Mouse (Mus musculus): Measurements from ENCODE around the gene Derl3. TPM values are rescaled to one million over a fixed set of nuclear protein-coding genes. Genes with fewer than 3 reads are reported as not detected.

Gene Derl3
- total and polyA plus RNA-seq, 2 experiments from 2014 or later = 0.41 TPM; not detected in 1

GRCm38 (mm10) chr10:75942736-75943477 lies 49.7 kb downstream of the Derl3 start, which contains the start of gene Vpreb3:
Gene Vpreb3 (plus strand): TSS chr10:75943057.
- ATAC-seq (ENCODE audit: insufficient read depth, low read depth) (no peak), DNase-seq (ENCODE audit: low spot score) (no peak)
- Histone ChIP-seq H3K9ac (replicated peaks; ENCODE audit: low read depth, low read length) (no peak within 1 kb of the TSS), H3K4me2 (ENCODE audit: low read depth, low read length) (no peak within 1 kb of the TSS), H3K27ac (ENCODE audit: low read depth) (no peak within 1 kb of the TSS), H3K4me3 (ENCODE audit: low read depth, low read length) (no peak within 1 kb of the TSS), H3K4me1 (ENCODE audit: control insufficient read depth, insufficient read depth) (peaks cover 15% of the 10 kb centered on the region; the same call in 1 of the 2 replicates), H3K9me3 (replicated peaks; ENCODE audit: control insufficient read depth, low read length) (no peaks in the 10 kb centered on the region), H3K36me3 (replicated peaks; ENCODE audit: control insufficient read depth, insufficient read depth, low read length) (no peaks in the 10 kb centered on the region), H3K27me3 (ENCODE audit: control insufficient read depth, insufficient read depth, low read length) (no peaks in the 10 kb centered on the region)
- TF ChIP-seq CTCF (IDR thresholded peaks at IDR 0.05; ENCODE audit: low read depth) (no peak), EP300 (IDR thresholded peaks at IDR 0.05; ENCODE audit: low read depth) (no peak)
- WGBS = 74% methylated on average over 15 of the region's 15 CpGs

DNA sequence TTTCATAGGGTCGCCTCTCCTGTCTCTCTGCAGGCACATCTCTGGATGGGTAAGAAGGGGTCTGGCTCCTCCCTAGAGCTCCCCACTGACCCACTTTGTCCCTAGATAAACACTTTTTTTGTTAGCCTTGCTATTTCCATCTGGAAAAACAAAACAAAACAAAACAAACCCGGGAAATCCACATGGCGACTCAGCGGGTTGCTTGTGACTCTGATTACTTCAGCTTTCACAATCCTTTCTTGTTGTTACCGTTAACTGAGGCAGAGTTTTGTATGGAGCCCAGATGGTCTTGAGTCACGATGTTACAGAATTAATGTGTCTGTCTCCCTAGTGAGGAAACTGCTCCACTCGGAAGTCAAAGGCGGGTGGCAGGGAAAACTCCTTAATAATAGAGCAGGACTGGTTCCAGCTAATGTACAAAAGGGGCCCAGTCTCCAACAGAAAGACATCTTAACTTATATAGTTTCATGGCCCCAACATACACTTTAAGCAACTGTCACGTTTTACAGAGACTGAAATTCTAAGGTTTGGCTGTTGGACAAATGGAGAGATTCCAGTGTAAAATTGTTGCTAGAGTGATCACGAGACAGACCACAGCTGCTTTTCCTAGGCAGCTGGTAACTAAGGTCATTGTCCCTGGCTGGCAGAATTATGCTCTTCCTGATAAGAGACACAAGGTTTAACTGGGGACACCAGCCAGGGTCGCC lies 51.0 kb downstream of the Derl3 start:
- ATAC-seq (ENCODE audit: insufficient read depth, low read depth) (no peak), DNase-seq (ENCODE audit: low spot score) (no peak)
- Histone ChIP-seq H3K9ac (replicated peaks; ENCODE audit: low read depth, low read length) (no peak overlapping the region; the same call in 1 of the 2 replicates), H3K36me3 (replicated peaks; ENCODE audit: control insufficient read depth, insufficient read depth, low read length) (no peaks in the 10 kb centered on the region), H3K27ac (ENCODE audit: low read depth) (no peak overlapping the region), H3K9me3 (replicated peaks; ENCODE audit: control insufficient read depth, low read length) (no peaks in the 10 kb centered on the region), H3K4me1 (ENCODE audit: control insufficient read depth, insufficient read depth) (peaks cover 10% of the 10 kb centered on the region; the same call in 1 of the 2 replicates), H3K4me2 (ENCODE audit: low read depth, low read length) (no peak overlapping the region), H3K4me3 (ENCODE audit: low read depth, low read length) (no peak overlapping the region), H3K27me3 (ENCODE audit: control insufficient read depth, insufficient read depth, low read length) (no peaks in the 10 kb centered on the region)
- no peak for TF ChIP-seq EP300 (IDR thresholded peaks at IDR 0.05; ENCODE audit: low read depth)
- TF ChIP-seq CTCF (IDR thresholded peaks at IDR 0.05; ENCODE audit: low read depth) = no peak
- 34% methylated on average over 11 of the region's 11 CpGs for WGBS

DNA sequence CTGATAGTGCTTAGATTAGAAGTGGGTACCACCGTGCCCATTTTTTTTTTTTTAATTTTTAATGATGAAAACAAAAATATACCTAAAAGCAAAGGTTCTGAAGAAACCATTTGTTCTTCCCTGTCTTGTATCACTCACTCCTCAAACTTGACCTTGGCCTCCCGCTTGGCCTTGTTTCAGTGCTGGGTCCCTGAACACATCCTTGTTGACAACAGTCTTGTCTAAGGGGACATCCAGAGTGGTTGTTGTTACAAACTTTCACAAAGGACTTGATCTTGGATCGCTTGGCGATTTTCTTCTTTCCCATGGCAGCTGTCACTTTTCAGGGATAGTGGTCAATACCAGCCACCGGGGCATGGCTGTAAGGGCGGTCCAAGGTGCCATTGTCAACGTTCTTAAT lies 52.0 kb downstream of the Derl3 start:
- 86% methylated on average over 7 of the region's 7 CpGs for WGBS
- no peak overlapping the region for H3K4me3 ChIP-seq (ENCODE audit: low read depth, low read length)
- ATAC-seq (ENCODE audit: insufficient read depth, low read depth) (no peak), DNase-seq (ENCODE audit: low spot score) (no peak)
- no peaks in the 10 kb centered on the region for H3K27me3 ChIP-seq (ENCODE audit: control insufficient read depth, insufficient read depth, low read length)
- peaks cover 10% of the 10 kb centered on the region; the same call in 1 of the 2 replicates for H3K4me1 ChIP-seq (ENCODE audit: control insufficient read depth, insufficient read depth)
- H3K9ac ChIP-seq (replicated peaks; ENCODE audit: low read depth, low read length) = no peak overlapping the region
- no peak for TF ChIP-seq CTCF (IDR thresholded peaks at IDR 0.05; ENCODE audit: low read depth)
- no peak for TF ChIP-seq EP300 (IDR thresholded peaks at IDR 0.05; ENCODE audit: low read depth)
- H3K9me3 ChIP-seq (replicated peaks; ENCODE audit: control insufficient read depth, low read length) = no peaks in the 10 kb centered on the region
- H3K27ac ChIP-seq (ENCODE audit: low read depth) = no peak overlapping the region
- no peak overlapping the region for H3K4me2 ChIP-seq (ENCODE audit: low read depth, low read length)
- H3K36me3 ChIP-seq (replicated peaks; ENCODE audit: control insufficient read depth, insufficient read depth, low read length) = no peaks in the 10 kb centered on the region

Other genes with a start within 250 kb of the Derl3 start
- gene Susd2, start 249.4 kb upstream of the Derl3 start, total RNA-seq (2014; rRNA removed; ENCODE audit: low replicate concordance) = 6.1 and 7.9 TPM in 2 replicates
- gene Susd2, start 249.4 kb upstream of the Derl3 start, polyA plus RNA-seq (2015; fragmentation: Nextera tagmentation; extraction: Ambion mirVana) = 3.6 and 4.1 TPM in 2 replicates
- 44.1 and 194 TPM in 2 replicates for gene Cabin1, start 129.1 kb upstream of the Derl3 start, total RNA-seq (2014; rRNA removed; ENCODE audit: low replicate concordance)
- gene Cabin1, start 129.1 kb upstream of the Derl3 start, polyA plus RNA-seq (2015; fragmentation: Nextera tagmentation; extraction: Ambion mirVana) = 13.8 and 14.0 TPM in 2 replicates
- gene Ddt, start 120.0 kb upstream of the Derl3 start, total RNA-seq (2014; rRNA removed; ENCODE audit: low replicate concordance) = 66.7 and 83.0 TPM in 2 replicates
- gene Ddt, start 120.0 kb upstream of the Derl3 start, polyA plus RNA-seq (2015; fragmentation: Nextera tagmentation; extraction: Ambion mirVana) = 82.1 and 84.8 TPM in 2 replicates
- not detected in 2 replicates for gene Gm20441, start 112.5 kb upstream of the Derl3 start, total RNA-seq (2014; rRNA removed; ENCODE audit: low replicate concordance)
- gene Gm20441, start 112.5 kb upstream of the Derl3 start, polyA plus RNA-seq (2015; fragmentation: Nextera tagmentation; extraction: Ambion mirVana) = not detected in 2 replicates
- 3.2 and 4.1 TPM in 2 replicates for gene Gstt3, start 112.0 kb upstream of the Derl3 start, total RNA-seq (2014; rRNA removed; ENCODE audit: low replicate concordance)
- 2.1 and 3.1 TPM in 2 replicates for gene Gstt3, start 112.0 kb upstream of the Derl3 start, polyA plus RNA-seq (2015; fragmentation: Nextera tagmentation; extraction: Ambion mirVana)
- gene Gstt1, start 94.8 kb upstream of the Derl3 start, total RNA-seq (2014; rRNA removed; ENCODE audit: low replicate concordance) = 12.9 and 20.0 TPM in 2 replicates
- gene Gstt1, start 94.8 kb upstream of the Derl3 start, polyA plus RNA-seq (2015; fragmentation: Nextera tagmentation; extraction: Ambion mirVana) = 7.6 and 10.1 TPM in 2 replicates
- gene Gstt4, start 70.9 kb upstream of the Derl3 start, total RNA-seq (2014; rRNA removed; ENCODE audit: low replicate concordance) = not detected in 2 replicates
- not detected in 2 replicates for gene Gstt4, start 70.9 kb upstream of the Derl3 start, polyA plus RNA-seq (2015; fragmentation: Nextera tagmentation; extraction: Ambion mirVana)
- 6.0 and 10.9 TPM in 2 replicates for gene Gstt2, start 56.0 kb upstream of the Derl3 start, total RNA-seq (2014; rRNA removed; ENCODE audit: low replicate concordance)
- gene Gstt2, start 56.0 kb upstream of the Derl3 start, polyA plus RNA-seq (2015; fragmentation: Nextera tagmentation; extraction: Ambion mirVana) = 12.8 and 13.0 TPM in 2 replicates
- 1,140 and 1,565 TPM in 2 replicates for gene Mif, start 33.2 kb upstream of the Derl3 start, total RNA-seq (2014; rRNA removed; ENCODE audit: low replicate concordance)
- gene Mif, start 33.2 kb upstream of the Derl3 start, polyA plus RNA-seq (2015; fragmentation: Nextera tagmentation; extraction: Ambion mirVana) = 1,324 and 1,428 TPM in 2 replicates
- 45.7 and 51.2 TPM in 2 replicates for gene Smarcb1, start 28.2 kb downstream of the Derl3 start, total RNA-seq (2014; rRNA removed; ENCODE audit: low replicate concordance)
- gene Smarcb1, start 28.2 kb downstream of the Derl3 start, polyA plus RNA-seq (2015; fragmentation: Nextera tagmentation; extraction: Ambion mirVana) = 63.9 and 65.7 TPM in 2 replicates
- gene Chchd10, start 39.7 kb downstream of the Derl3 start, total RNA-seq (2014; rRNA removed; ENCODE audit: low replicate concordance) = 1,554 and 1,749 TPM in 2 replicates
- 1,293 and 1,345 TPM in 2 replicates for gene Chchd10, start 39.7 kb downstream of the Derl3 start, polyA plus RNA-seq (2015; fragmentation: Nextera tagmentation; extraction: Ambion mirVana)
- gene Mmp11, start 43.1 kb downstream of the Derl3 start, total RNA-seq (2014; rRNA removed; ENCODE audit: low replicate concordance) = 13.7 and 29.4 TPM in 2 replicates
- gene Mmp11, start 43.1 kb downstream of the Derl3 start, polyA plus RNA-seq (2015; fragmentation: Nextera tagmentation; extraction: Ambion mirVana) = 12.6 and 15.4 TPM in 2 replicates
- not detected in 2 replicates for gene Gm867, start 47.3 kb downstream of the Derl3 start, total RNA-seq (2014; rRNA removed; ENCODE audit: low replicate concordance)
- gene Gm867, start 47.3 kb downstream of the Derl3 start, polyA plus RNA-seq (2015; fragmentation: Nextera tagmentation; extraction: Ambion mirVana) = 0.31 and 0.32 TPM in 2 replicates
- gene Vpreb3, start 49.6 kb downstream of the Derl3 start, total RNA-seq (2014; rRNA removed; ENCODE audit: low replicate concordance) = 1.3 TPM in 1 of 2 replicates, not detected in the other
- 0.22 and 0.73 TPM in 2 replicates for gene Vpreb3, start 49.6 kb downstream of the Derl3 start, polyA plus RNA-seq (2015; fragmentation: Nextera tagmentation; extraction: Ambion mirVana)
- gene Gm5134, start 61.1 kb downstream of the Derl3 start, total RNA-seq (2014; rRNA removed; ENCODE audit: low replicate concordance) = 4.9 TPM in 1 of 2 replicates, not detected in the other
- not detected in 2 replicates for gene Gm5134, start 61.1 kb downstream of the Derl3 start, polyA plus RNA-seq (2015; fragmentation: Nextera tagmentation; extraction: Ambion mirVana)
- 4.8 and 7.7 TPM in 2 replicates for gene Zfp280b, start 139.2 kb downstream of the Derl3 start, total RNA-seq (2014; rRNA removed; ENCODE audit: low replicate concordance)
- gene Zfp280b, start 139.2 kb downstream of the Derl3 start, polyA plus RNA-seq (2015; fragmentation: Nextera tagmentation; extraction: Ambion mirVana) = 6.2 and 7.8 TPM in 2 replicates
- gene Slc5a4b, start 217.5 kb downstream of the Derl3 start, total RNA-seq (2014; rRNA removed; ENCODE audit: low replicate concordance) = not detected in 2 replicates
- gene Slc5a4b, start 217.5 kb downstream of the Derl3 start, polyA plus RNA-seq (2015; fragmentation: Nextera tagmentation; extraction: Ambion mirVana) = not detected in 2 replicates